Mouse (Mus musculus) kidney, adult 18-20 months (tissue): Measurements from ENCODE around the gene Ceacam16.

Experiments used
- DNase-seq: peaks from one replicate; pipeline ENCODE4 v3.0.0; 2021

The Ceacam16 gene

DNA sequence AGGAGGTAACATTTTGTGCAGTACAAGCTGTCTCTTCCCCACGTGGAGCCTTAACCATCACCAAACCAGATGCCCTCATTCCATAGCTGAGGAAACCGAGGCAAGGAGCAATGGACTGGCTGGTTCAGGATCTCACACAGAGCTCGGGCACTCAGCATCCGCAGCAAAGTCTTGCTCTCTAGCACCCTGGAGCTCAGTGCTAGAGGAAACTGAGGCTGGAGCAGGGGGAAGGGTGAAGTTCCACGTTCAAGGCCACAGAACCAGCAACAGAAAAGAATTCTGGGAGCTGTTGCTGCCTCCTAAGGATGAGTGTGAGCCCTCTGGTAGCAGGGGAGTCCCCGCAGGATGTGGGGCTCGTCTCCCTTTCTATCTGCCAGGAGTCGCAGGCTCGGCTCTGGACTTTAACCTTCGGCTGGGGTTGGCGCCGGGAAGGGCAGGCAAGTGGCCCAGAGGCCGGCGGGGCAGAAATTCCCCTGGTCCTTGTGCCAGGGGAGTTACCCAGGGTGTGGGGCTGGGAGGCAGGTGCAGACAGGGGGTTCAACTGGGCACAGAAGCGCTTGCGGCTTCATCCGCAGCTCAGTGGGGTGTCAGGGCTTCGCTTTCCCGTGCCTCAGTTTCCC is 18.1 kb downstream of the Ceacam16 start:
- peak; percentile 82 for DNase-seq

- no peak for DNase-seq
Measured at GRCm38 (mm10) chr7:19841686-19842413, 19.2 kb downstream of the Ceacam16 start.

DNA sequence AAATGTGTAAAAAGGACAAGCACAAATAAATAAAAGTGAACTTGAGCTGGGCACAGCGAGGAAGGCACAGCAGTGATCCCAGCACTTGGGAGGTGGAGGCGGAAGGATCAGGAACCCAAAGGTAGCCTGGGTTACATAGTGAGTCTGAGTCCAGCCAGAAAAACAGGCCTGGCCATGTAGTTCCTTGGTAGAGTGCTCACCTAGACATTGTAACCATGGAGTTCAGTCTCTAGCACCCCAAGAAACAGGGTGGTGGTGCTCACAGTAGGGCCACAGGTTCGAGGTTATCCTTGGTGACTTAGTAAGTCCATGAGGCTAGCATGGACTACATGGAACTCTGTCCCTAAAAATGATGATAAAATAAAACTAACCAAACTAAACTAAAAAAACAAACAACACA is 20.2 kb downstream of the Ceacam16 start:
- no peak for DNase-seq

GRCm38 (mm10) chr7:19840371-19840770 is 20.7 kb downstream of the Ceacam16 start:
- DNase-seq, result no peak

DNA sequence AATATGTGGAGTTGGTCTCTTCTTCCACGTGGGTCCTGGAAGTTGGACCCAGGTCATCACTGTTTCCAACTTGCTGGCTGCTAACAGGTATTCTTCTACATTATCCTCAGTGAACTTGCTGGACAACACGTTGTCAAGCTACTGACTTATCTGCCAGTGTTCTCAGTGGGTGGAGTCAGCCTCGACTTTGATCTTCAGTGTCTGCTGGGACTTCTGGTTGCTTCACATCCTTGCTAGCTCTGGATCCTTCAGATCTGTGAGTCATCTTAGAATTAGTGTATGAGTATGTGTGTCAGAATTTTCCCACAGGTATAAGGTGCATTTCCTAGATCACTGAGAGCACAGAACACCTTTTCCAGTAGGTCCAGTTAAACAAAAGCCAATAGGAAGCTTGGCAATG is 24.3 kb downstream of the Ceacam16 start:
- no peak for DNase-seq

DNA sequence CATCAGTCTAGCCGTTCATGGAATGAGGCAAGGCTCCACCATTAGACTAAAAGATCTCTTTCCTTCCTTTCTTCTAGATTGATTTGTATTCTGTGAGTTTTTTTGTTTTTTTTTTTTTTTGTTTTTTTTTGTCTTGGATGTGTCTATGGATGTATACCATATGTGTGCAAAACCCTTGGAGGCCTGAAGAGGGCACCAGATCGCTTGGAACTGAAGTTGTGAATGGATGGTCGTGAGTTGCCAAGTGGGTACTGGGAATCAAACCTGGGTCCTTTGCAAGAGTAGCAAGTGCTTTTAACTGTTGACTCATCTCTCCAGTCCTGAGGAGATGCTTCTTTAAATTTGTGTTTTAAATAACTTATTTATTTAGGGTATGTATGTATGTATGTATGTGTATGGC is 27.0 kb downstream of the Ceacam16 start:
- DNase-seq, result no peak

- DNase-seq, result no peak
Measured at GRCm38 (mm10) chr7:19831837-19832236, 29.3 kb downstream of the Ceacam16 start.

DNA sequence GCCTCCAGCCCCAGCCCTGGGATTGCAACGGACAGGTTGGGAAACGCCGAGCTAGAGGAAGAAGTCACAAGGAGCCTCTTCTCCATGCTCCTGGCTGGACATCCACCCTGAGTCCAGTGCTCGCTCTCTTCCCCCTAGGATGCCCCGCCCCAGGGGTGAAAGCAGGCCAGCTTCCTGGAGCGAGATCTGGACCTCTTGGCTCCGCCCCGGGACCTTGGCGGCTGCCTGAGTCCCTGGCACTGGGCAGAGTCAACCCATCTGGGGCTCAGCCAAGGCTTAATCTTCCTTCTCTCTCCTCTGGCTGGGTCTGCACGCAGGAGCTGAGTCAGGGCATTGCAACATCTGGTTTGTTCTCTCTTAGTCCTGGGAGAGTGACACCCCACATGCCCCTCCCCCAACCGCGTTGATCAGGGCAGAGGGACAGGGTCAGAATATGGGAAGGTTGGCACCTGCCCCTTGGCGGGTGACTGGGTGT is 30.4 kb downstream of the Ceacam16 start:
- peak; percentile 91 for DNase-seq

- no peak for DNase-seq
Measured at GRCm38 (mm10) chr7:19829694-19830093, 31.4 kb downstream of the Ceacam16 start.

DNA sequence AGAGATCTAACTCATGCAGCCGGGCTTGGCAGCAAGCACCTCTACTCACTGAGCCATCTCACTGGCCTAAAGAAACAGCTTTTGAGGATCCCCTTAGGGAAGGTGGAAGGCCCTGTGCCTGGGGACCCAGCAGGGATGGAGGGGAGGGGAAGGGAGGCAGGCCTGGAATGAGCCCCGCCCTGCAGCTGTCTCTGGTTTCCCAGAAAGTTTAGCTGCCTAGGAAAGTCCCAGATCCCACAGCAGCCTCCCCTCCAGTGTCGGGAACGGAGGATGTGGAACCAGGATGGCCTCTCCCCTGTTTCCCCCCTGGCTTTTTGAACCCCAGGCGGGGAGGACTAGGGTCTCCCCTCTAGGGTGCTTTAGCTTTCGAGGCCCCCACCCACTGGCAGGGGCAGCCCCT is 34.3 kb downstream of the Ceacam16 start:
- no peak for DNase-seq

DNA sequence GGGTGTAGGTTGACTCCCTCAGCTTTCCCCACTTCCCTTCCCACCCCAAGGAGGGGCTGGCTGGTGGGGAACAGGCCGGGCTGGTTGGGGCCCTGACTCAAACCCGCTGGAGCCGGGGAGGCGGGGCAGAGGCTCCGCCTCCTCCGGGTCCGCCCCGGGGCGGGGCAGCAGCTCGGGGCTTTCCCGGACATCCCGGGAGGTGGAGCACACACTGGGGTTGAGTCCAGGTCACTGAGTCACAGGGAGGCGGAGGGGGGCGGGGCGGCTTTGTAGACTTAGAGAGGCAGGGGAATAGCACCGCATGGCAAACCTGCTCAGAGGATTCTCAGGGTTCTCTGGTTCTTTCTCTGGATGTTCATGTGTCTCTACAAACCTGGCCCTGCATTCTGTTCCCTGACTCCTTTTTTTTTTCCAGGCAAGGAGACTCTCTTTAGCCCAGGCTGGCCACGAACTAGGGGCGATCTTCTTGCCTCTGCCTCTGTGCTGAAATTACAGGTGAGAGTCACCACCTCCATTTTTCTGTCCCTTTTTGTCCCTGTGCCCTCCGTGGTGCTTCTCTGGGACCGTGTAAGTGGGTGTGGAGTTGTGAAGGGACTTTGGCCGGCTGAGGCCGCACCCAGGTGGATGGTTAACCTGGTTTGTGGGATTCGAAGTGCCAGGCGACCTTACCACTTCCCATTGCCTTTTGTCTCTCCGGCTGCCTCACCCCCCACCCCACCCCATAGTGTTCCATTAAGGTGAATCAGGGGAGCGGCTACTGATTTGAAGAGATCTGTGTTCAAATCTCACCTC is 36.7 kb downstream of the Ceacam16 start:
- DNase-seq, result peak; percentile 90

DNA sequence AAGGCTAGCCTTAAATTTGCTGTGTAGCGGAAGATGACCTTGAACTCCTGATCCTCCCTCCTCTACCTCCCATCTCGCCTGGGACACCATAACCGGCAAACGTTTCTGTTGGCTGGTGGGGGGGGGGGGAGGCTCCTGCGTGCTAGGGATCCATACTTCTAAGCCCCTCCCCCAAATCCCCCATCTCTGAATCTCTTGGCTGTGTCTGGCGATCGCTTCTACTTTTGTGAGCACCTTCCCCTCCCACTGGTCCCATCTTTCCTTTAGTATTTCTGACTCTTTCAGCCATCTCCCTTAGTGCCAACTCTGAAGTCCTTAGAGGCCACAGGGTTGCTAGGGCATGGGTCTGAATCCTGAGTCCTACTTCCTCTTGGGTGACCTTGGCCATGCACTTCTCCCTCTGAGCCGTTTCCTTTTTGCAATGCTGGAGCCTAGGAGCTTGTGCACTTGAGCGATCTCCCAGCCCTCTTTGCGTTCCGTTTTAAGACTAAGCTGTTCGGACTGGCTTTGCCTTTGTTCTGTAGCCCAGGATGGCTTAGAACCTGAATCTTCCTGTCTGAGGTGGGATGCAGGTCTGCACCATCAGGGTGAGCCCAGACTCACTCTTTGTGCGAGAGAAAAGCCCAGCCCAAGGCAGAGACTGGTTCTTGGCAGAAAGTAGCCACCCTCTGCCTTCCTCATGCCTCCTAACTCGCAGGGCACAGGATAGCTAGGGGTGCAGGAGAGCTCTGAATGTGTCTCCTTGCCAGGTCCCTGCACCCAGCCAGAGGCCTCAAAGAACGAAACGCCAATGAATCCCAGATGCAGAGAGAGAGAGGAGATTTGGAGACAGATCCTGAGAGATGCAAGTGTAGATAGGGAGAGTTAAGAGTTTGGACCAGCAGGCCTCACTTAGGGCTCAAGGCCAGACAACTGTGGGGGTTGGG is 37.6 kb downstream of the Ceacam16 start:
- DNase-seq, result no peak

GRCm38 (mm10) chr7:19822604-19823058 is 38.5 kb downstream of the Ceacam16 start, which contains the start of gene Bcl3:
TSS of gene Bcl3 (minus strand) at chr7:19822770.
- DNase-seq, result peak; percentile 73

DNA sequence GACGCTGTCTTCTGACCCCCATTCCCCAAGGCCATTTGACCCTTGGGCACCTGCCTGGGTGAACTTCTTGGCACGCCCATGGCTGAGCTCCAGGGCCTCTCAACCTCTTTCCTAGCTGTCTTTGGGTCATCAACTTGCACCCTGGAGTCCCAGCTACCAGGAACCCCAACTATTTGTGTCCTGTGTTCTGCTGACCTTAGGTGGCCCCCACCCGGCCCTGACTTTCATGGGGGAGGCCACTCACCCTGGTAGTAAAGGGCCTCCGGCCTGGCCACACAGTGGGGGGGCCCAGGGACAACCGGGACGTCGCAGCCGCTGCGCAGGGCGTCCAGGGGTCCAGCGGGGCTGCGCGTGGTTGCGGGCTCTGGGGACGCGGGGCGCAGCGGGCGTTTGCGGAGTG is 38.9 kb downstream of the Ceacam16 start:
- DNase-seq, result no peak

- DNase-seq, result no peak
Measured at GRCm38 (mm10) chr7:19821633-19822032, 39.5 kb downstream of the Ceacam16 start.

GRCm38 (mm10) chr7:19820347-19821048 is 40.6 kb downstream of the Ceacam16 start:
- no peak for DNase-seq

- DNase-seq, result no peak
Measured at GRCm38 (mm10) chr7:19818875-19819274, 42.2 kb downstream of the Ceacam16 start.

- DNase-seq, result no peak
Measured at GRCm38 (mm10) chr7:19818440-19818839, 42.7 kb downstream of the Ceacam16 start.

GRCm38 (mm10) chr7:19817382-19818105 is 43.6 kb downstream of the Ceacam16 start:
- no peak for DNase-seq

GRCm38 (mm10) chr7:19816224-19816771 is 44.8 kb downstream of the Ceacam16 start:
- DNase-seq, result peak; percentile 89
